Mouse (Mus musculus) midbrain, embryonic 14.5 days (tissue): ENCODE results near the gene Tnfsf4. TPM values are rescaled to one million over a fixed set of nuclear protein-coding genes. Genes with fewer than 3 reads are reported as not detected.

Source experiments
- ATAC-seq: fragments of 200-750 bp; cut with Nextera tagmentation; 2 replicates; pipeline ENCODE4 v1.8.0; 2017; ENCODE audit warnings: moderate number of reproducible peaks, moderate library complexity; ENCODE audit not compliant: low FRiP score, low TSS enrichment
- DNase-seq: peaks from one replicate; pipeline ENCODE4 v3.0.0-alpha.2; 2015
- H3K27ac ChIP-seq: fragments of 300-500 bp; sonication (generic); replicated peaks from 2 replicates; pipeline ENCODE4 v1.5.1; 2014; ENCODE audit warnings: mild to moderate bottlenecking, low read depth, low read length, moderate library complexity
- H3K27me3 ChIP-seq: fragments of 300-500 bp; sonication (generic); 2 replicates; pipeline ENCODE4 v1.6.1; 2014; ENCODE audit warnings: low read length, control low read depth, mixed read lengths; ENCODE audit not compliant: control insufficient read depth, insufficient read depth
- H3K36me3 ChIP-seq: fragments of 300-500 bp; sonication (generic); 2 replicates; pipeline ENCODE4 v1.6.1; 2014; ENCODE audit warnings: low read length, control low read depth; ENCODE audit not compliant: control insufficient read depth, insufficient read depth
- H3K4me1 ChIP-seq: fragments of 300-500 bp; sonication (generic); 2 replicates; pipeline ENCODE4 v1.6.1; 2014; ENCODE audit warnings: mild to moderate bottlenecking, antibody characterized with exemption, low read length, control low read depth; ENCODE audit not compliant: control insufficient read depth, insufficient read depth
- H3K4me2 ChIP-seq: fragments of 300-500 bp; sonication (generic); 2 replicates; pipeline ENCODE4 v1.6.1; 2014; ENCODE audit warnings: mild to moderate bottlenecking, low read length, moderate library complexity
- H3K4me3 ChIP-seq: fragments of 300-500 bp; sonication (generic); replicated peaks from 2 replicates; pipeline ENCODE4 v1.5.1; 2014; ENCODE audit warnings: low read depth, low read length
- H3K9ac ChIP-seq: fragments of 300-500 bp; sonication (generic); replicated peaks from 2 replicates; pipeline ENCODE4 v1.6.1; 2014; ENCODE audit warnings: mild to moderate bottlenecking, low read length, moderate library complexity
- H3K9me3 ChIP-seq: fragments of 300-500 bp; sonication (generic); 2 replicates; pipeline ENCODE4 v1.6.1; 2016; ENCODE audit warnings: low read length, control low read depth, mixed read lengths; ENCODE audit not compliant: control insufficient read depth
- WGBS: fragments of 180-500 bp; shearing (Covaris S2); extraction: QIAGEN DNeasy Blood & Tissue Kit; methylation state at CpG from one replicate; pipeline ENCODE4 v1.1.7; 2014; 5-methylcytosine and 5-hydroxymethylcytosine counted together
- polyA plus RNA-seq: library from polyadenylated mRNA; unstranded; fragments of >200 nt; fragmentation: Nextera tagmentation; extraction: Ambion mirVana; gene quantifications from 2 replicates; pipeline ENCODE4 v1.2.1, GENCODE M21; 2014

Gene Tnfsf4
- polyA plus RNA-seq, 1 experiment from 2014 or later = not detected

- no peaks in the 10 kb centered on the region for H3K4me1 ChIP-seq
- no peaks in the 10 kb centered on the region for H3K36me3 ChIP-seq
- H3K27me3 ChIP-seq = no peaks in the 10 kb centered on the region
- no peak overlapping the region for H3K9ac ChIP-seq
- no peak overlapping the region for H3K27ac ChIP-seq
- 91% methylated on average over 10 of the region's 10 CpGs for WGBS
- no peak for ATAC-seq
- H3K4me2 ChIP-seq = no peak overlapping the region
- DNase-seq = no peak
- no peak overlapping the region for H3K4me3 ChIP-seq
- H3K9me3 ChIP-seq = no peaks in the 10 kb centered on the region
Observed at GRCm38 (mm10) chr1:161392906-161393305, 2.3 kb upstream of the Tnfsf4 start.

DNA sequence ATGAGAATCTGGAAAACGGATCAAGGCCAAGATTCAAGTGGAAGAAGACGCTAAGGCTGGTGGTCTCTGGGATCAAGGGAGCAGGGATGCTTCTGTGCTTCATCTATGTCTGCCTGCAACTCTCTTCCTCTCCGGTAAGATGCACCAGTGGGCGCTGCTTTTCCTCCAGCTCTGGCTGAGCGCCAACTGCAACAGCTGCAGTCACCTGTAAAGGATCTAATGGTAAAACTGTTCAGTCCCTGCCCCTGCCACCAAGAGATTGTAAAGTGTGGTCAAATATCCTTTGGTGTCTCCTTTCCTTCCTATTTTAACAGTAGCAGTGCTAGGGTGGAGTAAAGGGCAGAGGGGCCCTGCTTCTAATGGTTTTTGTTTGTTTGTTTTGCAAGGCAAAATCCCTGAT is 401 bp downstream of the Tnfsf4 start:
- WGBS = 71% methylated on average over 5 of the region's 5 CpGs

DNA sequence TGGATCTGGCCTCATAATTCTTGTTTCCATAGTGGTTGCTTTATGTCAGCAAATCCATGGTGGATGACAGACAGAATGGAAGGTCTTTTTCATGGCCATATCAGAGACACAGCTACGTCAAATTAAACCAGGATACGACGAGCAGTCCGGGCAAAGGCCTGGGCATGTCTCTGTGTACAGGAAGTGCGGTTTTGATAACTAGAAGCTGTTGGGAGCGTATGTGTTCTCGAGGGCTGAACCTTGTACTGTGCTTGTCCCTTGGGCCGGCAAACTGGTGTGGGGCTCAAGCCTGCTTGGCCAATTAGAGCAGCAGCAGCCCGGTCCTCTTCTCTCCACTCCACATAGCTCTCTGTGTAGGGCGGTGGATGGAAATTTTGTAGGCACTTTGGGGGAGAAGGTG is 1.1 kb downstream of the Tnfsf4 start:
- Histone ChIP-seq H3K4me1 (no peaks in the 10 kb centered on the region), H3K27me3 (no peaks in the 10 kb centered on the region), H3K36me3 (no peaks in the 10 kb centered on the region), H3K4me3 (no peak overlapping the region), H3K4me2 (no peak overlapping the region), H3K9ac (no peak overlapping the region), H3K27ac (no peak overlapping the region), H3K9me3 (no peaks in the 10 kb centered on the region)
- DNase-seq (no peak), ATAC-seq (no peak)
- WGBS = 93% methylated on average over 10 of the region's 10 CpGs

More for the DNA sequence above, 401 bp downstream of the Tnfsf4 start:
- Histone ChIP-seq H3K27me3 (no peaks in the 10 kb centered on the region), H3K9me3 (no peaks in the 10 kb centered on the region), H3K36me3 (no peaks in the 10 kb centered on the region), H3K27ac (no peak overlapping the region), H3K9ac (no peak overlapping the region), H3K4me2 (no peak overlapping the region), H3K4me1 (no peaks in the 10 kb centered on the region), H3K4me3 (no peak overlapping the region)
- ATAC-seq = no peak
- DNase-seq = peak; percentile 23

DNA sequence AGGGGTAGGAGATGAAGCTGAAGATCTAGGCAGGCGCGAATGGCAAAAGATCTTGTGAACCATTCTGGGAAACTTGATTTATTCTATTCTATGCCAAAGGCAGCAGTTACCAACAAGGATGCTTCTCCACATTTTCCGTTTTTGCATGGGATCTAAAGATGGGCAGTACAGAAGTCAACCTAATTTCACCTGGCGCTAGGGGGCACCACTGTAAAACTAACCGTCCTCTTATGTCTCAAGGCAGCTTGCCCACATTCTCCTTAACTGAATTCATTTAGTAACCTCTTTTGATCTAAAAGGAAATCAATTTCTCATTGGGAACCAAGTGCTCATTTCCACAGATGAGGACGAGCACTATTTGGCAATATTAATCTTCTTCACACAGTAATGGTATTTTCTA is 4.9 kb downstream of the Tnfsf4 start:
- no peak for ATAC-seq
- Histone ChIP-seq H3K9ac (no peak overlapping the region), H3K4me3 (no peak overlapping the region), H3K27me3 (no peaks in the 10 kb centered on the region), H3K4me2 (no peak overlapping the region), H3K27ac (no peak overlapping the region), H3K4me1 (no peaks in the 10 kb centered on the region), H3K36me3 (no peaks in the 10 kb centered on the region), H3K9me3 (peaks cover 6% of the 10 kb centered on the region)
- peak; percentile 73 for DNase-seq
- WGBS = 28% methylated on average over 6 of the region's 6 CpGs

DNA sequence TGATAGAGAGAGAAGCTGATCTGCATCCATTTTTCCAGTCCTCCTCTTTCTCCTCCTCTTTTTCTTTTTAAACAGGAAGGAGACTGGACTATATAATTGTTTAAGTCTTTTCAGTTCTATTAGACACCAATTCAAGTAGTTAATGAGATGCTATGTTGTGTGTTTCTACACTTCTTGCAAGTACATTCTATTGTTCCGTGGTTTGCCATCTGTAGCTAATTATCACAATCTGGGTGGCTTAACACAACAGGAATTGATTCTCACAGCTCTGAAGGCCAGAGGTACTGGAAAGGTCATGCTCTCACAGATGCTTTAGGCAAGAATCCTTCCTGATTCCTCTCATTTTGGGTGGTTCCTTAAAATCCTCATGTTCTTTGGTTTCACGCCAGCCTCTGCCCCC is 7.9 kb downstream of the Tnfsf4 start:
- Histone ChIP-seq H3K4me1 (no peaks in the 10 kb centered on the region), H3K9ac (no peak overlapping the region), H3K4me2 (no peak overlapping the region), H3K27ac (no peak overlapping the region), H3K4me3 (no peak overlapping the region), H3K36me3 (no peaks in the 10 kb centered on the region), H3K27me3 (no peaks in the 10 kb centered on the region), H3K9me3 (peaks cover 6% of the 10 kb centered on the region)
- ATAC-seq = no peak
- WGBS = 71% methylated on average over 2 of the region's 2 CpGs
- no peak for DNase-seq

GRCm38 (mm10) chr1:161406480-161406879 is 11.3 kb downstream of the Tnfsf4 start:
- 81% methylated on average over 1 of the region's 1 CpGs for WGBS
- no peak overlapping the region for H3K4me2 ChIP-seq
- H3K27ac ChIP-seq = no peak overlapping the region
- no peak for ATAC-seq
- H3K4me3 ChIP-seq = no peak overlapping the region
- no peaks in the 10 kb centered on the region for H3K4me1 ChIP-seq
- DNase-seq = no peak
- H3K36me3 ChIP-seq = no peaks in the 10 kb centered on the region
- no peaks in the 10 kb centered on the region for H3K27me3 ChIP-seq
- H3K9me3 ChIP-seq = peaks cover 6% of the 10 kb centered on the region
- H3K9ac ChIP-seq = no peak overlapping the region

DNA sequence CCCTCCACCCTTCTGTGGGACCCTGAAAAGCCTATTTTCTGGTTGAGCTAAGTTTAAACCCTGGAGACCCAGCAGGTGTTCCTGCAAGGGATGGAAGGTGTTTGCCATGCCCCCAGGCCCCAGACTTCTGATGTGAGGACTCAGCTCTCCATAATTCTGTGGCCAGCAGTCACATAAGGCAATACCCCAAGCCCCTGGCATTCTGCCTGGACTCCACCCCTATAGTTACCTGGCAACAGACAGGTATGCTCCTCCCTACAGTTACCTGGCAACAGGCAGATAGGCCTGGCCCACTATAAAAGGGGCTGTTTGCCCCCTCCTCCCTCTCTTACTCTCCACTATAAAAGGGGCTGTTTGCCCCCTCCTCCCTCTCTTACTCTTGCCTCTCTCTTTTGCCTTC is 24.7 kb downstream of the Tnfsf4 start:
- Histone ChIP-seq H3K36me3 (no peaks in the 10 kb centered on the region), H3K4me3 (no peak overlapping the region), H3K9me3 (no peaks in the 10 kb centered on the region), H3K27me3 (no peaks in the 10 kb centered on the region), H3K4me1 (no peaks in the 10 kb centered on the region), H3K27ac (no peak overlapping the region), H3K9ac (no peak overlapping the region), H3K4me2 (no peak overlapping the region)
- DNase-seq (no peak), ATAC-seq (no peak)

GRCm38 (mm10) chr1:161420646-161421045 is 25.4 kb downstream of the Tnfsf4 start:
- H3K36me3 ChIP-seq = no peaks in the 10 kb centered on the region
- ATAC-seq (no peak), DNase-seq (no peak)
- H3K9ac ChIP-seq = no peak overlapping the region
- no peak overlapping the region for H3K4me2 ChIP-seq
- WGBS = 88% methylated on average over 9 of the region's 9 CpGs
- no peaks in the 10 kb centered on the region for H3K4me1 ChIP-seq
- no peak overlapping the region for H3K27ac ChIP-seq
- H3K9me3 ChIP-seq = no peaks in the 10 kb centered on the region
- H3K27me3 ChIP-seq = no peaks in the 10 kb centered on the region
- H3K4me3 ChIP-seq = no peak overlapping the region

GRCm38 (mm10) chr1:161426277-161427056 is 31.3 kb downstream of the Tnfsf4 start:
- 86% methylated on average over 4 of the region's 4 CpGs for WGBS
- H3K27me3 ChIP-seq = no peaks in the 10 kb centered on the region
- no peak for ATAC-seq

More at GRCm38 (mm10) chr1:161426277-161427056, 31.3 kb downstream of the Tnfsf4 start:
- Histone ChIP-seq H3K9ac (no peak overlapping the region), H3K27ac (no peak overlapping the region), H3K4me2 (no peak overlapping the region), H3K4me1 (no peaks in the 10 kb centered on the region), H3K4me3 (no peak overlapping the region), H3K36me3 (no peaks in the 10 kb centered on the region), H3K9me3 (no peaks in the 10 kb centered on the region)
- no peak for DNase-seq
